ENCODE assay signal across 9 mouse cellular contexts in the genomic region with DNA sequence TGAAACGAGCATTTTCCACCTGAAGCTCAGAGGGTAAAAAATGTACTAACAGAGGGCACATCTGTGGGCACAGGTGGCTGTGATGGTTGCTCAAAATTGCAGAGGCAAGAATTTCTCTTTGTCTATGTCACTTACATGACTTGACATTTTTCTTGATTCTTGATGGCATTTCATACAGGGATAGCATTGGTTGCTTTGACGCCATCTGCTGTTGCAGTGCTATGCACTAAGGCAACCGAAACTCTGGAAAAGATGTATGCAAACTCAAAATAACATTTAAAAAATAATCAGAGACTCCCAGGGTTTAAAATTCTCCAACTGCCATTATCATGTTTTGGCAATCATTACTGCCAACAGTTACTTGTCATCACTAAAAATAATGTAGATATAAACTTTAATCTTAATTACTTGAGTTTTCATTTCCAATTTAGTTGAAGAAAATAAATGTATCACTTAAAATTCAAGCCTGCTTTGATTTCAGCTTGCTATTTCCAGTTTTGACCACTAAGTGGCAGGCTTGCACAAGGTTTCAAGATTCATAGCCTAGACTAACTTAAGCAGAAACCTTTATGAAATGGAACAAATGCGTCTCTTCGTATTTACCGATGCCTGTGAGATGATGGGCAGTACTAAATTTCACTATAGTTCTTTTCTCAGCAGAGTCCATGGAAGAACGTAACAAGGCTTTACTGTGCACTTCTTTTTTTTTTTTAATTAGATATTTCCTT.
DNase-seq lines count a peak whose midpoint lies in the region; ATAC-seq lines count a peak whose summit lies in the region.
"Had no signal": no experiment of that assay in that cellular context is flagged by ENCODE, and none has a peak within 500 bp of the region (broad histone marks: within the 10 kb centered on the region; RNA-seq: fewer than 3 reads in every experiment).

No protein-coding gene starts in this region.

- ATAC-seq in forebrain, embryonic 13.5 days: peak; percentile 48; the same call in 1 of the 2 replicates

- no peak overlapping the region for H3K9ac ChIP-seq in forebrain, embryonic 13.5 days
- H3K9ac ChIP-seq: limb, embryonic 13.5 days had no signal

- H3K36me3 ChIP-seq in forebrain, embryonic 13.5 days (ENCODE audit: poor library complexity, severe bottlenecking): no peaks in the 10 kb centered on the region
- H3K36me3 ChIP-seq: limb, embryonic 13.5 days had no signal

- no peaks in the 10 kb centered on the region for H3K27me3 ChIP-seq in forebrain, embryonic 13.5 days

- no peak overlapping the region for H3K4me3 ChIP-seq in forebrain, embryonic 13.5 days
- H3K4me3 ChIP-seq: limb, embryonic 13.5 days had no signal

- no peak overlapping the region for H3K27ac ChIP-seq in forebrain, embryonic 13.5 days
- H3K27ac ChIP-seq: limb, embryonic 13.5 days had no signal

- peak; percentile 18 to 74 for DNase-seq in heart, adult 18-20 months
- DNase-seq in heart, postnatal 25 days (ENCODE audit: low spot score): no peak
- DNase-seq in A20 (ENCODE audit: low read depth, low spot score): peak; percentile 77
- DNase-seq in adrenal gland, postnatal 14 days: peak; percentile 31
- peak; percentile 48 to 86 for DNase-seq in layer of hippocampus, adult 18-20 months (ENCODE audit: low spot score in 2 of 2)
- DNase-seq in lung, postnatal 25 days (ENCODE audit: low spot score): peak; percentile 19
- DNase-seq in thymus, postnatal 25 days: peak; percentile 13

- no peak overlapping the region for H3K4me2 ChIP-seq in forebrain, embryonic 13.5 days
- H3K4me2 ChIP-seq: limb, embryonic 13.5 days had no signal

- intact Hi-C loops in heart, postnatal 25 days (cut with DNase I): loop anchor here (2.0 to 10.0 kb wide), 3 partner anchors 170 to 1170 kb away; no protein-coding TSS in a partner anchor

- H3K9me3 ChIP-seq in forebrain, embryonic 13.5 days (replicated peaks): no peaks in the 10 kb centered on the region
- H3K9me3 ChIP-seq: limb, embryonic 13.5 days had no signal

- peaks cover 3% of the 10 kb centered on the region; the same call in 1 of the 2 replicates for H3K4me1 ChIP-seq in forebrain, embryonic 13.5 days
- H3K4me1 ChIP-seq: limb, embryonic 13.5 days had no signal

- 27% methylated on average over 7 of the region's 7 CpGs for WGBS in forebrain, embryonic 13.5 days
